Mouse (Mus musculus) forebrain, embryonic 13.5 days (tissue): ENCODE data around the gene Pgap2. TPM values are rescaled to one million over a fixed set of nuclear protein-coding genes. Genes with fewer than 3 reads are reported as not detected.

Experiments used
- ATAC-seq: fragments of 200-750 bp; cut with Nextera tagmentation; 2 replicates; pipeline ENCODE4 v1.8.0; 2017
- H3K27ac ChIP-seq: fragments of 300-500 bp; sonication (generic); 2 replicates; pipeline ENCODE4 v1.5.1; 2015; ENCODE audit warnings: inconsistent platforms, mild to moderate bottlenecking, moderate library complexity
- H3K27me3 ChIP-seq: fragments of 300-500 bp; sonication (generic); 2 replicates; pipeline ENCODE4 v1.6.1; 2015; ENCODE audit warnings: mild to moderate bottlenecking, inconsistent platforms
- H3K36me3 ChIP-seq: fragments of 300-500 bp; sonication (generic); 2 replicates; pipeline ENCODE4 v1.6.1; 2015; ENCODE audit warnings: mild to moderate bottlenecking, inconsistent platforms; ENCODE audit not compliant: poor library complexity, severe bottlenecking
- H3K4me1 ChIP-seq: fragments of 300-500 bp; sonication (generic); 2 replicates; pipeline ENCODE4 v1.6.1; 2015; ENCODE audit warnings: inconsistent platforms
- H3K4me2 ChIP-seq: fragments of 300-500 bp; sonication (generic); 2 replicates; pipeline ENCODE4 v1.6.1; 2015; ENCODE audit warnings: inconsistent platforms, mild to moderate bottlenecking, moderate library complexity
- H3K4me3 ChIP-seq: fragments of 300-500 bp; sonication (generic); 2 replicates; pipeline ENCODE4 v1.5.1; 2015; ENCODE audit warnings: mild to moderate bottlenecking, inconsistent platforms
- H3K9ac ChIP-seq: fragments of 300-500 bp; sonication (generic); 2 replicates; pipeline ENCODE4 v1.6.1; 2015; ENCODE audit warnings: mild to moderate bottlenecking, inconsistent platforms
- H3K9me3 ChIP-seq: fragments of 300-500 bp; sonication (generic); replicated peaks from 2 replicates; pipeline ENCODE4 v1.6.1; 2016; ENCODE audit warnings: inconsistent platforms
- WGBS: fragments of 180-500 bp; shearing (Covaris S2); methylation state at CpG from one replicate; pipeline ENCODE4 v1.1.7; 2015; 5-methylcytosine and 5-hydroxymethylcytosine counted together
- polyA plus RNA-seq: library from polyadenylated mRNA; unstranded; fragments of >200 nt; fragmentation: Nextera tagmentation; extraction: Ambion mirVana; gene quantifications from 2 replicates; pipeline ENCODE4 v1.2.1, GENCODE M21; 2015

Pgap2 gene
- polyA plus RNA-seq, 1 experiment from 2014 or later, result 50.6 TPM

- no peak overlapping the region for H3K4me3 ChIP-seq
- no peak for ATAC-seq
- H3K4me2 ChIP-seq, result no peak overlapping the region
- 84% methylated on average over 3 of the region's 3 CpGs for WGBS
- no peaks in the 10 kb centered on the region for H3K9me3 ChIP-seq
- H3K27ac ChIP-seq, result no peak overlapping the region
- H3K4me1 ChIP-seq, result peaks cover 8% of the 10 kb centered on the region
- H3K9ac ChIP-seq, result no peak overlapping the region
- H3K27me3 ChIP-seq, result peaks cover 3% of the 10 kb centered on the region; the same call in 1 of the 2 replicates
- H3K36me3 ChIP-seq, result no peaks in the 10 kb centered on the region
Observed at GRCm38 (mm10) chr7:102272422-102272948, 62.5 kb downstream of the Pgap2 start.

GRCm38 (mm10) chr7:102281403-102281802, 71.4 kb downstream of the Pgap2 start:
- H3K9ac ChIP-seq, result no peak overlapping the region
- H3K4me1 ChIP-seq, result no peaks in the 10 kb centered on the region
- H3K9me3 ChIP-seq, result no peaks in the 10 kb centered on the region
- 89% methylated on average over 1 of the region's 1 CpGs for WGBS
- H3K27ac ChIP-seq, result no peak overlapping the region
- no peaks in the 10 kb centered on the region for H3K36me3 ChIP-seq
- no peak overlapping the region for H3K4me3 ChIP-seq
- H3K4me2 ChIP-seq, result no peak overlapping the region
- ATAC-seq, result no peak
- no peaks in the 10 kb centered on the region for H3K27me3 ChIP-seq

- H3K27me3 ChIP-seq, result no peaks in the 10 kb centered on the region
- H3K9ac ChIP-seq, result no peak overlapping the region
- no peaks in the 10 kb centered on the region for H3K4me1 ChIP-seq
- H3K27ac ChIP-seq, result no peak overlapping the region
- no peak overlapping the region for H3K4me2 ChIP-seq
- no peak for ATAC-seq
- 82% methylated on average over 5 of the region's 5 CpGs for WGBS
- no peaks in the 10 kb centered on the region for H3K9me3 ChIP-seq
- no peak overlapping the region for H3K4me3 ChIP-seq
- no peaks in the 10 kb centered on the region for H3K36me3 ChIP-seq
Observed at GRCm38 (mm10) chr7:102282261-102282660, 72.3 kb downstream of the Pgap2 start.

Other genes with a start within 250 kb of the Pgap2 start
- 4.5 and 4.6 TPM in 2 replicates for gene Il18bp, start 191.5 kb upstream of the Pgap2 start, polyA plus RNA-seq
- 30.7 TPM in 2 replicates for gene Rnf121, start 144.7 kb upstream of the Pgap2 start, polyA plus RNA-seq
- 46.3 and 47.3 TPM in 2 replicates for gene Xndc1, start 144.7 kb upstream of the Pgap2 start, polyA plus RNA-seq
- 1.8 and 2.1 TPM in 2 replicates for gene Xntrpc, start 144.5 kb upstream of the Pgap2 start, polyA plus RNA-seq
- not detected in 2 replicates for gene Trpc2, start 127.1 kb upstream of the Pgap2 start, polyA plus RNA-seq
- 0.23 and 0.53 TPM in 2 replicates for gene Art1, start 108.5 kb upstream of the Pgap2 start, polyA plus RNA-seq
- 1.3 and 1.7 TPM in 2 replicates for gene Art5, start 100.7 kb upstream of the Pgap2 start, polyA plus RNA-seq
- not detected in 2 replicates for gene Chrna10, start 93.4 kb upstream of the Pgap2 start, polyA plus RNA-seq
- gene Nup98, start within 50 bp of the Pgap2 start, polyA plus RNA-seq, result 27.2 and 30.0 TPM in 2 replicates
- gene Rhog, start 45.8 kb downstream of the Pgap2 start, polyA plus RNA-seq, result 18.4 and 20.2 TPM in 2 replicates
- 8.2 and 8.3 TPM in 2 replicates for gene Stim1, start 57.6 kb downstream of the Pgap2 start, polyA plus RNA-seq
- 151 and 171 TPM in 2 replicates for gene Rrm1, start 231.5 kb downstream of the Pgap2 start, polyA plus RNA-seq